Mouse (Mus musculus): ENCODE data around the gene Tex2.

DNA sequence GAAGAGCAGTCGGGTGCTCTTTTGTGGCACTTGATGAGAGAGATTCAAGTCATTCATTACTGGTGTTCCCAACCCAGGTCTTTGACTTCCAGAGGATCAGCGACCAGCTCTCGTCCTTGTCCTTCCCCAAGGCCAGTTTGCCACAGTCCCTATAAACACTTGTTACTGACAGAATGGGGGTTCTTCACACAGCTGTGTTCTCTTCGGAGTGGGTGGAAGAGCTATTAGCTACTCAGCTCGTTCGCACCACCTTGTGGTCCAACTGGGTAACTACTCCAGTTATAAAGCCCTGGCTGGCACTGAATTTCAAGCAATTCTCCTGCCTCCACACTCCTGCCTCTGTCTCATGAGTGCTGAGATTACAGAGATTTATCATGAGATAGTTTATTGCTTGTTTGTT lies 14.5 kb upstream of the Tex2 start:
- TF ChIP-seq CTCF (IDR thresholded peaks at IDR 0.05) (peak; percentile 96), EP300 (IDR thresholded peaks at IDR 0.05) (no peak)

All from lung, postnatal 0 days (tissue).